Mouse (Mus musculus) erythroid progenitor cell, adult 5-6 weeks (primary cell): ENCODE data around the gene Tapbpl. TPM values are rescaled to one million over a fixed set of nuclear protein-coding genes. Genes with fewer than 3 reads are reported as not detected.
A peak's percentile ranks its signal among the peaks of the same experiment; 100 is the strongest.

Experiments
- ATAC-seq: replicated peaks from 2 replicates; pipeline ENCODE4 v1.8.0; 2016; ENCODE audit warnings: moderate number of reproducible peaks, mild to moderate bottlenecking, moderate TSS enrichment, inconsistent platforms; ENCODE audit not compliant: poor library complexity, low FRiP score, severe bottlenecking
- total RNA-seq, 2 experiments: library from RNA; stranded (forward) in 1 of 2; stranded (reverse) in 1 of 2; fragments of 150-400 nt in 1 of 2; fragments of 186-747, 209-891 nt in 1 of 2; gene quantifications; 2 replicates each; pipeline versions ENCODE4 v1.2.3 to v1.2.4; 2015 to 2017; ENCODE audit warnings: low replicate concordance in 2 of 2

Tapbpl gene
- total RNA-seq, 2 experiments from 2014 or later: 0.84 to 6.8 TPM

GRCm38 (mm10) chr6:125213129-125213528 lies 18.5 kb downstream of the Tapbpl start:
- ATAC-seq: no peak

DNA sequence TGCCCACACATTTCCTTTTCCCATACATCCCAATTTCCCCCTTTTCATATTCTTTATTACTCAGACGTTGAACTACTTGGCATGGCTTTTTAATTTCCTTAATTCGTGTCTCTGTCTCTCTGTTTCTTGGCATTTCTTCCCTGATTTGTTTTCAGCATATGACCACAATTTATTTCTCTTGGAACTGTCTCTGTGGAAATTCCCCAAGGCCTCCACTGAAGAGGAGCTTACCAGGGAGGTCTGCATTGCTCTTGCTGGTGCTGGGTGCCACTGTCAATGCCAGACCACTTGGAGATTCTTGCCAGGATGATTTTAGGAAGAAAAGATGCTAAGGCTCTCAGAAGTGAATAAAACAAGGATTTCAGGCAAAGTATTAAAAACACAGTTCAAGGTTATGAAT lies 19.0 kb downstream of the Tapbpl start:
- ATAC-seq: no peak

- ATAC-seq: no peak
Observed at GRCm38 (mm10) chr6:125210436-125210835, 21.2 kb downstream of the Tapbpl start.

DNA sequence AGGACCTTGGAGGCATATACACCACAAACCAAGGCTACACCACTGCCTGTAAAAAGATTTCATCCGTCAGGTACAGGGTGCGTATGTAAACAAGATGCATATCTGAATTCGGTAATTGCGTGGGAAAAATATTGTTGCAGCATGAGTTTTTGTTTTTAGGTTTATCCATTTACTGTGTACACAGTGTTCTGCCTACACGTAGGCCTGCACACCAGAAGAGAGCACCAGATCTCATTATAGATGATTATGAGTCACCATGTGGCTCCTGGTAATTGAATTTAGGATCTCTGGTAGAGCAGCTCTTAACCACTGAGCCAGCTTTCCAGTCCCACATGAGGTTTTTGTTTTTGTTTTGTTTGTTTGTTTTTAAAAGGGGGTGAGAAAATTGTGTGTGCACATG lies 34.5 kb downstream of the Tapbpl start:
- ATAC-seq: no peak

DNA sequence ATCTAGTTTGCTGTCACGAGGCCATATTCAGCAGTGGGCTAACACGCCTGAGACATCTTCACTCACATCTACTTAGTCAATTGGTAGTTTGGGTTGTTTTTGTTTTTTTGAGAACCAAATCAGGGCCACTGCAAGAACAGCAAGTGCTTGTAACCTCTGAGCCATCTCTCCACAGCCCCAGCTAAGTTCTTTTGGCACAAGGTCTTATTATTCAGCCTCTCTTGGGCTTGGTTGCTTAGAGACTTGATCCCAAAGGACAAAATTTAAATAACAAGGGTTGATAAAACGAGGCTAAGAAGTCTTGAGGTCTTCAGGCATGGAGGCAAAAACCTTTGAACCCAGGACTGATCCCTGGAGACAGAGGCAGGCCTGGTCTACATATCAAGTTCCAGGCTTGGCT lies 35.4 kb downstream of the Tapbpl start:
- no peak for ATAC-seq

- no peak for ATAC-seq
Observed at GRCm38 (mm10) chr6:125195541-125196075, 36.1 kb downstream of the Tapbpl start.

GRCm38 (mm10) chr6:125193390-125193789 lies 38.3 kb downstream of the Tapbpl start:
- ATAC-seq: no peak

DNA sequence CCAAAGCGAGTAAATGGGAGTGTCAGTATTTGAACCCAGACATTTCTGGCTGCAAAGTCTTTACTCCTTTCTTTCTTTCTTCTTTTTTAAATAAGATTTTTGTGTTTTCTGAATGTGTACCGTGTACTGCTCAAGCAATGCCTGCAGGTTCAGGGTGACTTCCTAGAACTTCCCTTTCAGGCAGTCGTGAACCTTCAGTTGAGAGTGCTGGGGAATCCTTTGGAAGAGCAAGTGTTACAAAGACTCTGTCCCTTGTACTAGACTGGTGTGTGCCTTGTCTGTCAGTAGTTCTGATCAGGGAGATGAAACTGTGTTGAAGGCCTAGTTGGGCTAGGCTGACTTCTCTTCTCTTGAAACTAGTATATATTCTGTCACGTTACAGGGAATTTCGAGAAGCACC lies 38.8 kb downstream of the Tapbpl start:
- ATAC-seq: no peak

DNA sequence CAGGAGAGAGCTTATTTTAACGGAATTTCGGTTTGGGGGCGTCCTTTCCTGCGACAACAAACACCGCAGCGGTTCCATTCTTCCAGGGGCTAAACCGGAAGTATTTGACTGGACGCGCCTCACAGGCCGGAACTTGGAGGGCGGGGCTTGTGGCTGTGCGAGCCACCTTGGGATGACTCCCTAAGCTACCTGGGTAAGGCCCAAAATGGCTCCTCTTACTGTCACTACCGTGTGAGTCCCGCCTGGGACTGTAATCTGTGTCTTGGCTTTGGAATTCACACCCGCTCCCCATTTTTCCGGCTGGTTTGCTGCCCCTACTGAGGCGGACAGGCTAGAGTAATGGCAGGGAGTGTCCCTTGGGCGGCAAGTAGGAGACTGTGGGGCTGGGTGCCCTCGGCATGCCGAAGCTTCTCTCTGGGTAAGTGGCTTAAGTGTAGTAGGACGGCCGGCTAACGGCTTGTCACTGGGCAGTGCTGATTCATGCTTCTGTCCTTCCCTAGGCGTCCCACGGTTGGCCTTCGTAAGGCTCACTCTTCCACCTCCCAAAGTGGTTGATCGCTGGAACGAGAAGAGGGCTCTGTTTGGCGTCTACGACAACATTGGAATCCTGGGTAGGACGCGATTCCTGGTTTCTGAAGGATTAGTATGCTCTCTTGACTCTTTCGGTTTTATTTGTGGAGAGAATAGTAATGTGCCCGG lies 39.5 kb downstream of the Tapbpl start:
- peak; percentile 85 for ATAC-seq

DNA sequence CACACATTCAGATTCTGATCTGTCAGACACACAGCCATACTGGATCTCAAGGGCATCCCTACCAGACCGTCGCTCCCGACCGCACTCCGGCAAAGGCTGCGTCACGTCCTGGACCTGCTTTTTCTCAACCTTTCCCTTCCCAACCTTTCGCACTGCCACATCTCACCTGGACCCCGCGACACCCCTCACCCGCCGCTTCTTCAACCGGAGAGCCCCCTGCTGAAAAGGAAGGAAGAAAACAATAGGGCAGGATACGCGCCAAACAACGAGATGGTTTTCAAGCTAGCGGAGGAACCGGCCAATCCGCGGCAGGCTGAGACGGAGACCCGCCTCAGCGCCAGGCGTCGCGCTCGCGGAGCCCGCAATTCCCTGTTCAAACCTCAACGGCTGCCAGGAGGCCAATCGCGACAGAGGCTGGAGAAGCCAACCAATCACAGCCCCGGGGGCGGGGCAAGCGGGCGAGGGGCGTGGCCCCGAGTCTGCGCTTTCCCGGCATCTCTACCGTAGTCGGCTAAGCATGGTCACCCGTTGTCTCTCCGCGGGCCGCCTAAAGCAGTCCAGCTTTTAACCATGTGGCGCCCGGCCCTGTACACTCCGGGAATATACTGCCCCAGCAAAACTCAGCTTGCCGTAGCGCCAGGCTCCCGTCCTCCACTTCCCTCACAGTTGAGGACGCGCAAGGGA lies 40.2 kb downstream of the Tapbpl start, which contains the start of the genes Ncapd2 and Mrpl51:
TSS of gene Ncapd2 (minus strand) at position 370 of the 684 bp plus-strand sequence.
TSS of gene Mrpl51 (plus strand) at position 470 of the 684 bp plus-strand sequence.
- peak; percentile 91 for ATAC-seq

GRCm38 (mm10) chr6:125190816-125191215 lies 40.8 kb downstream of the Tapbpl start:
- no peak for ATAC-seq

- ATAC-seq: no peak
Observed at GRCm38 (mm10) chr6:125186203-125186602, 45.5 kb downstream of the Tapbpl start.

DNA sequence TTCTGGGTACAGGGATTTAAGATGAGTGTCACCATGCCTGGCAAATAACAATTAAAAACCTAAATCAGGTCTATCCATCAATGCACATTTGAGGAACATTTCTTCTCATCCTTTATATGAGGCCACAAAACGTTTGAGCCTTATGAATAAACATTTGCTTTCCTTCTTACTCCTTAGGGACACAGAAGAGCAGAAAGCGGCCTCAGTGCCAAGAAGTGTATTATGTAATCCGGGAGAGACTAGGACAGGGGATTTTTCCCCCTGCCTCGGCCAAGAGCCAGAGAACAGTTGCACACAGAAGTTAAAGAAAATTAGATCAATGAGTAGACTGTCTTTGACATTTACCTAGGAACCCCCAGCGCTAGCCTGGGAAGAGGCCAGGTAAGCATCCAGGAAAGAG lies 49.5 kb downstream of the Tapbpl start:
- ATAC-seq: no peak

- no peak for ATAC-seq
Observed at GRCm38 (mm10) chr6:125179601-125180000, 52.1 kb downstream of the Tapbpl start.

DNA sequence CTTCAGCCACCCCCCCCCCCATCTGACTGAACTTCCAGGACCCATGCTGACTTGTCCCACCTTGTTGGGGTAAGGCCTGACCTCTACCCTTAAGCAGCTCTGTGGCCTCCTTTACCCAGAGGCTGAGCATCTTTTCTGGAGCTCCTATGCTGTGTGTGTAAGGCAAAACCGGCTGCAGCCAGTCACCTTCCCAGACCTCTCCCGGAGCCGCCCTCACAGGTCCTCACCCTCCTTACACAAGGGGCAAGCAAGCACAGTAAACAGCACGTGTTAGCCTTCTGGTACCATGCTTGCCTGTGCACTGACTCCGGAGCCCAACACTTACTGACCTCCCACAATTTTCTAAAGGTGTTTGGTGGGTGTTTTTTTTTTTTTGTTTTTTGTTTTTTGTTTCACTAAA lies 56.2 kb downstream of the Tapbpl start:
- no peak for ATAC-seq

Other genes starting within 250 kb of the Tapbpl start
- not detected in 2 replicates for gene Pianp, start 235.2 kb downstream of the Tapbpl start, total RNA-seq (2015; ENCODE audit: low replicate concordance)
- gene Pianp, start 235.2 kb downstream of the Tapbpl start, total RNA-seq (2017; ENCODE audit: low replicate concordance): not detected in 2 replicates
- 49.4 and 54.1 TPM in 2 replicates for gene Zfp384, start 222.7 kb downstream of the Tapbpl start, total RNA-seq (2015; ENCODE audit: low replicate concordance)
- gene Zfp384, start 222.7 kb downstream of the Tapbpl start, total RNA-seq (2017; ENCODE audit: low replicate concordance): 25.8 and 41.2 TPM in 2 replicates
- gene Ing4, start 192.1 kb downstream of the Tapbpl start, total RNA-seq (2015; ENCODE audit: low replicate concordance): 5.0 and 5.4 TPM in 2 replicates
- 59.6 and 60.0 TPM in 2 replicates for gene Ing4, start 192.1 kb downstream of the Tapbpl start, total RNA-seq (2017; ENCODE audit: low replicate concordance)
- gene Acrbp, start 182.2 kb downstream of the Tapbpl start, total RNA-seq (2015; ENCODE audit: low replicate concordance): 4.3 and 9.6 TPM in 2 replicates
- gene Acrbp, start 182.2 kb downstream of the Tapbpl start, total RNA-seq (2017; ENCODE audit: low replicate concordance): 0.68 and 9.4 TPM in 2 replicates
- 3.6 and 10.9 TPM in 2 replicates for gene Lpar5, start 163.9 kb downstream of the Tapbpl start, total RNA-seq (2015; ENCODE audit: low replicate concordance)
- gene Lpar5, start 163.9 kb downstream of the Tapbpl start, total RNA-seq (2017; ENCODE audit: low replicate concordance): not detected in 2 replicates
- 49.0 and 64.2 TPM in 2 replicates for gene Chd4, start 135.9 kb downstream of the Tapbpl start, total RNA-seq (2015; ENCODE audit: low replicate concordance)
- gene Chd4, start 135.9 kb downstream of the Tapbpl start, total RNA-seq (2017; ENCODE audit: low replicate concordance): 176 and 220 TPM in 2 replicates
- 6.7 and 17.3 TPM in 2 replicates for gene Nop2, start 100.0 kb downstream of the Tapbpl start, total RNA-seq (2015; ENCODE audit: low replicate concordance)
- 5.7 and 8.9 TPM in 2 replicates for gene Nop2, start 100.0 kb downstream of the Tapbpl start, total RNA-seq (2017; ENCODE audit: low replicate concordance)
- gene Iffo1, start 86.6 kb downstream of the Tapbpl start, total RNA-seq (2015; ENCODE audit: low replicate concordance): 5.9 and 11.5 TPM in 2 replicates
- 9.7 and 15.7 TPM in 2 replicates for gene Iffo1, start 86.6 kb downstream of the Tapbpl start, total RNA-seq (2017; ENCODE audit: low replicate concordance)
- 683 and 752 TPM in 2 replicates for gene Gapdh, start 65.4 kb downstream of the Tapbpl start, total RNA-seq (2015; ENCODE audit: low replicate concordance)
- gene Gapdh, start 65.4 kb downstream of the Tapbpl start, total RNA-seq (2017; ENCODE audit: low replicate concordance): 153 and 228 TPM in 2 replicates
- gene Ncapd2, start 40.2 kb downstream of the Tapbpl start, total RNA-seq (2015; ENCODE audit: low replicate concordance): 953 and 1,019 TPM in 2 replicates
- gene Ncapd2, start 40.2 kb downstream of the Tapbpl start, total RNA-seq (2017; ENCODE audit: low replicate concordance): 924 and 1,011 TPM in 2 replicates
- gene Mrpl51, start 40.1 kb downstream of the Tapbpl start, total RNA-seq (2015; ENCODE audit: low replicate concordance): 63.3 and 85.8 TPM in 2 replicates
- 64.1 and 65.3 TPM in 2 replicates for gene Mrpl51, start 40.1 kb downstream of the Tapbpl start, total RNA-seq (2017; ENCODE audit: low replicate concordance)
- gene Vamp1, start 16.3 kb downstream of the Tapbpl start, total RNA-seq (2015; ENCODE audit: low replicate concordance): 4.7 and 6.7 TPM in 2 replicates
- 2.0 and 10.0 TPM in 2 replicates for gene Vamp1, start 16.3 kb downstream of the Tapbpl start, total RNA-seq (2017; ENCODE audit: low replicate concordance)
- gene Cd27, start 5.2 kb upstream of the Tapbpl start, total RNA-seq (2015; ENCODE audit: low replicate concordance): 5.0 and 7.5 TPM in 2 replicates
- 0.51 and 1.2 TPM in 2 replicates for gene Cd27, start 5.2 kb upstream of the Tapbpl start, total RNA-seq (2017; ENCODE audit: low replicate concordance)
- gene Tuba3a, start 54.2 kb upstream of the Tapbpl start, total RNA-seq (2015; ENCODE audit: low replicate concordance): not detected in 2 replicates
- gene Tuba3a, start 54.2 kb upstream of the Tapbpl start, total RNA-seq (2017; ENCODE audit: low replicate concordance): not detected in 2 replicates
- gene Ltbr, start 82.0 kb upstream of the Tapbpl start, total RNA-seq (2015; ENCODE audit: low replicate concordance): 0.84 and 5.0 TPM in 2 replicates
- 2.8 and 3.5 TPM in 2 replicates for gene Ltbr, start 82.0 kb upstream of the Tapbpl start, total RNA-seq (2017; ENCODE audit: low replicate concordance)
- 2.9 and 7.6 TPM in 2 replicates for gene Scnn1a, start 88.8 kb upstream of the Tapbpl start, total RNA-seq (2015; ENCODE audit: low replicate concordance)
- not detected in 2 replicates for gene Scnn1a, start 88.8 kb upstream of the Tapbpl start, total RNA-seq (2017; ENCODE audit: low replicate concordance)
- 8.3 and 11.7 TPM in 2 replicates for gene Tnfrsf1a, start 117.5 kb upstream of the Tapbpl start, total RNA-seq (2015; ENCODE audit: low replicate concordance)
- 2.3 and 20.7 TPM in 2 replicates for gene Tnfrsf1a, start 117.5 kb upstream of the Tapbpl start, total RNA-seq (2017; ENCODE audit: low replicate concordance)
- gene Plekhg6, start 148.9 kb upstream of the Tapbpl start, total RNA-seq (2015; ENCODE audit: low replicate concordance): not detected in 2 replicates
- gene Plekhg6, start 148.9 kb upstream of the Tapbpl start, total RNA-seq (2017; ENCODE audit: low replicate concordance): not detected in 2 replicates